Mouse (Mus musculus): ENCODE measurements around the gene Tepp.

DNA sequence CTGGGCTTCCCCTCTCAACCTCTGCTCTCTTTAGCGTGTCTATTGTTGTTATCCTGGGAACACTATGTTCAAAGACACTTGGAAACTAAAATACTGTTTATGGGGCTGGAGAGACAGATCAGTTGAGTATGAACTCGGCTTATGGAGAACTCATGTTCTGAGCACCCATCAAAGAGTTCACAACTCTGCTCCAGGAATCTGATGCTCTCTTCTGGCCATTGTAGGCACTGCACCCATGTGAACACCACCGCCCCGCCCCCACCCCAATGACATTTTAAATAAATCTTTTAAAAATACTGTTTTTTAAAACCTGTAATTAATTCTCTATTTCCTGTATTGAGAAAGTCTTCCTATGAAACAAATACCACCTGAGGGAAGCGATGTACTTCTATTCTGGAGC, 8.0 kb upstream of the Tepp start:
- TF ChIP-seq CTCF (IDR thresholded peaks at IDR 0.05; ENCODE audit: insufficient read depth, low read length) = peak; percentile 51
- no peak for TF ChIP-seq POLR2A (IDR thresholded peaks at IDR 0.05; ENCODE audit: borderline replicate concordance, extremely low read depth, low read depth, low read length)

Data from lung, adult 2 months (tissue).